21 mouse cellular contexts compared by ENCODE assay signal in the genomic region with DNA sequence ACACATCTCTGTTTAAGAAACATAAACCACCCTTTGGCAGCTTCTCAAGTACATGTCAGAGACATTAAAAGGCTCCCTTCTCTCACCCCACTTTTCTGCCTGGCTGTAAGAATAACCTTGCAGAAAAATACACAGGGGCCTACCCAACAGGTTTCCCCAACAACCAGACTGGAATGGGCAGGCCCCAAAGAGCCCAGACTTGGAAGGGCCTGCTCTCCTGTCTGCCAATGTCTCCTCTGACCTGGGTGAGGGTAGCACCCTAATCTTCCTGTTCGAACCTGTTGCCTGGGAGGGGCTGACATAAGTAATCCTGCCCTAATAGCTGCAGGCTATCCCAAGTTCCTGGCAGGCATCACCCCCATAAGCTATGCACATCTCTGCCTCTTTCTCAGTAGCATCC.
"Had no signal": no experiment of that assay in that cellular context is flagged by ENCODE, and none has a peak within 500 bp of the region (broad histone marks: within the 10 kb centered on the region; RNA-seq: fewer than 3 reads in every experiment).

No protein-coding gene starts in this region.

- ATAC-seq: liver, embryonic 12.5 days; midbrain, embryonic 15.5 days had no signal

- H3K4me3 ChIP-seq: kidney, embryonic 15.5 days; left cerebral cortex, adult 2 months; limb, embryonic 12.5 days; liver, embryonic 12.5 days; liver, embryonic 15.5 days; midbrain, embryonic 12.5 days; midbrain, embryonic 15.5 days; myocyte; neural tube, embryonic 13.5 days; stomach, embryonic 15.5 days had no signal

- H3K36me3 ChIP-seq: kidney, embryonic 15.5 days; limb, embryonic 12.5 days; liver, embryonic 12.5 days; liver, embryonic 15.5 days; midbrain, embryonic 12.5 days; midbrain, embryonic 15.5 days; neural tube, embryonic 13.5 days; stomach, embryonic 15.5 days had no signal

- DNase-seq: kidney, adult 11 months; kidney, adult 8-10 months; kidney, postnatal 10 days; kidney, postnatal 36 days; layer of hippocampus, postnatal 36 days; liver; lung, adult 18-20 months; retina, postnatal 1 day; thymus, adult 2 months; thymus, postnatal 14 days had no signal

- H3K9me3 ChIP-seq: kidney, embryonic 15.5 days; limb, embryonic 12.5 days; liver, embryonic 12.5 days; liver, embryonic 15.5 days; midbrain, embryonic 12.5 days; midbrain, embryonic 15.5 days; neural tube, embryonic 13.5 days; stomach, embryonic 15.5 days had no signal

- H3K27ac ChIP-seq: kidney, embryonic 15.5 days; left cerebral cortex, adult 2 months; limb, embryonic 12.5 days; liver, embryonic 12.5 days; liver, embryonic 15.5 days; macrophage; midbrain, embryonic 12.5 days; midbrain, embryonic 15.5 days; neural tube, embryonic 13.5 days; stomach, embryonic 15.5 days had no signal

- H3K27me3 ChIP-seq: kidney, embryonic 15.5 days; limb, embryonic 12.5 days; liver, embryonic 12.5 days; liver, embryonic 15.5 days; midbrain, embryonic 12.5 days; midbrain, embryonic 15.5 days; neural tube, embryonic 13.5 days; stomach, embryonic 15.5 days had no signal

- H3K4me2 ChIP-seq: kidney, embryonic 15.5 days; limb, embryonic 12.5 days; liver, embryonic 12.5 days; liver, embryonic 15.5 days; midbrain, embryonic 12.5 days; midbrain, embryonic 15.5 days; neural tube, embryonic 13.5 days; stomach, embryonic 15.5 days had no signal

- H3K9ac ChIP-seq: kidney, embryonic 15.5 days; limb, embryonic 12.5 days; liver, embryonic 12.5 days; liver, embryonic 15.5 days; midbrain, embryonic 12.5 days; midbrain, embryonic 15.5 days; neural tube, embryonic 13.5 days; stomach, embryonic 15.5 days had no signal

- H3K4me1 ChIP-seq: kidney, embryonic 15.5 days; limb, embryonic 12.5 days; liver, embryonic 12.5 days; liver, embryonic 15.5 days; midbrain, embryonic 12.5 days; midbrain, embryonic 15.5 days; neural tube, embryonic 13.5 days; stomach, embryonic 15.5 days had no signal
